Mouse (Mus musculus) embryonic facial prominence, embryonic 13.5 days (tissue): ENCODE results near the gene Apom. TPM values are rescaled to one million over a fixed set of nuclear protein-coding genes. Genes with fewer than 3 reads are reported as not detected.

Experiments used
- ATAC-seq: fragments of 200-750 bp; cut with Nextera tagmentation; 2 replicates; pipeline ENCODE4 v1.8.0; 2017; ENCODE audit warnings: low read depth; ENCODE audit not compliant: insufficient number of reproducible peaks, insufficient read depth, low FRiP score, low TSS enrichment
- H3K27ac ChIP-seq: fragments of 300-500 bp; sonication (generic); 2 replicates; pipeline ENCODE4 v1.5.1; 2015; ENCODE audit warnings: moderate library complexity, mild to moderate bottlenecking, inconsistent platforms
- H3K27me3 ChIP-seq: fragments of 300-500 bp; sonication (generic); 2 replicates; pipeline ENCODE4 v1.6.1; 2015; ENCODE audit warnings: mild to moderate bottlenecking, inconsistent platforms
- H3K36me3 ChIP-seq: fragments of 300-500 bp; sonication (generic); 2 replicates; pipeline ENCODE4 v1.6.1; 2015; ENCODE audit warnings: mild to moderate bottlenecking, inconsistent platforms
- H3K4me1 ChIP-seq: fragments of 300-500 bp; sonication (generic); 2 replicates; pipeline ENCODE4 v1.6.1; 2015; ENCODE audit warnings: inconsistent platforms
- H3K4me2 ChIP-seq: fragments of 300-500 bp; sonication (generic); 2 replicates; pipeline ENCODE4 v1.6.1; 2015; ENCODE audit warnings: moderate library complexity, mild to moderate bottlenecking, inconsistent platforms
- H3K4me3 ChIP-seq: fragments of 300-500 bp; sonication (generic); 2 replicates; pipeline ENCODE4 v1.5.1; 2015; ENCODE audit warnings: mild to moderate bottlenecking, inconsistent platforms
- H3K9ac ChIP-seq: fragments of 300-500 bp; sonication (generic); 2 replicates; pipeline ENCODE4 v1.6.1; 2015; ENCODE audit warnings: mild to moderate bottlenecking, inconsistent platforms
- H3K9me3 ChIP-seq: fragments of 300-500 bp; sonication (generic); 2 replicates; pipeline ENCODE4 v1.6.1; 2016; ENCODE audit warnings: inconsistent platforms
- WGBS: fragments of 180-500 bp; shearing (Covaris S2); methylation state at CpG from one replicate; pipeline ENCODE4 v1.1.7; 2015; ENCODE audit warnings: mixed read lengths; 5-methylcytosine and 5-hydroxymethylcytosine counted together
- polyA plus RNA-seq: library from polyadenylated mRNA; unstranded; fragments of >200 nt; fragmentation: Nextera tagmentation; extraction: Ambion mirVana; gene quantifications from 2 replicates; pipeline ENCODE4 v1.2.1, GENCODE M21; 2015

Apom gene
- polyA plus RNA-seq, 1 experiment from 2014 or later = 0.28 TPM

DNA sequence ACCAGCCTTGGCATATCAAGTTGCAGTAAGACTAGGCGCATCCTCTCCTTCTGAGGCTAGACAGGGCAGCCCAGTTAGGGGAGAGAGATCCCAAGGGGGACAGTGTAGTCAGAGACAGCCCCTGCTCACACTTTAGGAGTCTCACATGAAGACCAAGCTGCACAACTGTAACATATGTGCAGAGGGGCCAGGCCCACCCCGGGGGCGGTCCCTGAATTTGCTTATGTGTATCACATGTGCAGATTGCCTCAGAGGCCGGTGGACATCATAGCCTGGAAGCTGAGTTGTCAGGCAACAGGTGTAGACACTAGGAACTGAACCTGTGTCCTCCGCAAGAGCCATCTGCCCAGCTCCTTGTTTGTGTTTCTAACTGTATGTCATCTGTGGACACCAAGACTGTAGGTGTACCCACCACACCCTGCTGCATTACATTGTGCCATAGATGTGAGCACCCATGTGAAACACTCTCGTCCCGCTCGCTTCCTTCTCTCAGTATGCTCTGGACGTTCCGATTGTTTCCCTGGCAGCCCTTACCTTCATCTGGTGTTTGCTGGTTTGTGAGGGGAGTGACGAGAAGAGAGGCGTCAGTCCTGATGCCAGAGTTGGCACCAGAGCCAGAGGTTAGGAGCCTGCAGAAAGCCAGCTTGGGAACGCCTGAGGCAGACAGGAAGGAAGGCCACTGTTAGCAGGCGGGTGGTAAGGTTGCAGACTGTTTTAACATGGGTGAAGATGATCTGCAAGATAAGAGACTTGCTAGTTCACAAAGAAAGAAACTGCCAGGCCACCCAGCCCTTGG is 39.2 kb downstream of the Apom start:
- no peak overlapping the region for H3K4me2 ChIP-seq
- 0 out of 2 replicates have a peak overlapping the region, but pooled peaks have one; percentile 54 for H3K9ac ChIP-seq
- peaks cover 60% of the 10 kb centered on the region for H3K36me3 ChIP-seq
- no peak for ATAC-seq
- H3K27ac ChIP-seq = no peak overlapping the region
- H3K27me3 ChIP-seq = no peaks in the 10 kb centered on the region
- 85% methylated on average over 14 of the region's 14 CpGs for WGBS
- no peak overlapping the region for H3K4me3 ChIP-seq
- H3K9me3 ChIP-seq = no peaks in the 10 kb centered on the region
- H3K4me1 ChIP-seq = peaks cover 10% of the 10 kb centered on the region

GRCm38 (mm10) chr17:35090166-35090932 is 41.5 kb downstream of the Apom start:
- H3K9ac ChIP-seq = peak overlapping the region; percentile 91
- no peaks in the 10 kb centered on the region for H3K9me3 ChIP-seq
- no peaks in the 10 kb centered on the region for H3K27me3 ChIP-seq
- H3K4me1 ChIP-seq = peaks cover 10% of the 10 kb centered on the region
- peak overlapping the region; percentile 94 for H3K27ac ChIP-seq
- peak overlapping the region; percentile 66 for H3K4me3 ChIP-seq
- 68% methylated on average over 8 of the region's 8 CpGs for WGBS
- ATAC-seq = no peak
- peaks cover 38% of the 10 kb centered on the region for H3K36me3 ChIP-seq
- H3K4me2 ChIP-seq = peak overlapping the region; percentile 69

GRCm38 (mm10) chr17:35088825-35089644 is 42.8 kb downstream of the Apom start, which contains the start of gene Abhd16a:
TSS of gene Abhd16a (plus strand) at chr17:35089263.
- H3K27me3 ChIP-seq = no peaks in the 10 kb centered on the region
- H3K27ac ChIP-seq = peak within 1 kb of the TSS; percentile 94
- peak within 1 kb of the TSS; percentile 66 for H3K4me3 ChIP-seq
- H3K4me1 ChIP-seq = peaks cover 10% of the 10 kb centered on the region
- ATAC-seq = peak; percentile 95
- no peaks in the 10 kb centered on the region for H3K9me3 ChIP-seq
- H3K4me2 ChIP-seq = peak within 1 kb of the TSS; percentile 69
- peaks cover 25% of the 10 kb centered on the region for H3K36me3 ChIP-seq
- WGBS = 3% methylated on average over 67 of the region's 67 CpGs
- peak within 1 kb of the TSS; percentile 91 for H3K9ac ChIP-seq

GRCm38 (mm10) chr17:35088151-35088550 is 43.7 kb downstream of the Apom start:
- Histone ChIP-seq H3K9ac (no peak overlapping the region), H3K27me3 (no peaks in the 10 kb centered on the region), H3K36me3 (peaks cover 17% of the 10 kb centered on the region), H3K4me2 (no peak overlapping the region), H3K9me3 (no peaks in the 10 kb centered on the region), H3K4me3 (no peak overlapping the region), H3K27ac (no peak overlapping the region), H3K4me1 (peaks cover 10% of the 10 kb centered on the region)
- 45% methylated on average over 2 of the region's 2 CpGs for WGBS
- no peak for ATAC-seq

GRCm38 (mm10) chr17:35085208-35085865 is 46.5 kb downstream of the Apom start, which contains the start of gene Ly6g6f:
TSS of gene Ly6g6f (minus strand) at chr17:35085610.
- Histone ChIP-seq H3K4me3 (no peak within 1 kb of the TSS), H3K9me3 (no peaks in the 10 kb centered on the region), H3K4me1 (peaks cover 6% of the 10 kb centered on the region), H3K9ac (no peak within 1 kb of the TSS), H3K27ac (no peak within 1 kb of the TSS), H3K27me3 (no peaks in the 10 kb centered on the region), H3K4me2 (no peak within 1 kb of the TSS), H3K36me3 (no peaks in the 10 kb centered on the region)
- 83% methylated on average over 7 of the region's 7 CpGs for WGBS
- ATAC-seq = no peak

DNA sequence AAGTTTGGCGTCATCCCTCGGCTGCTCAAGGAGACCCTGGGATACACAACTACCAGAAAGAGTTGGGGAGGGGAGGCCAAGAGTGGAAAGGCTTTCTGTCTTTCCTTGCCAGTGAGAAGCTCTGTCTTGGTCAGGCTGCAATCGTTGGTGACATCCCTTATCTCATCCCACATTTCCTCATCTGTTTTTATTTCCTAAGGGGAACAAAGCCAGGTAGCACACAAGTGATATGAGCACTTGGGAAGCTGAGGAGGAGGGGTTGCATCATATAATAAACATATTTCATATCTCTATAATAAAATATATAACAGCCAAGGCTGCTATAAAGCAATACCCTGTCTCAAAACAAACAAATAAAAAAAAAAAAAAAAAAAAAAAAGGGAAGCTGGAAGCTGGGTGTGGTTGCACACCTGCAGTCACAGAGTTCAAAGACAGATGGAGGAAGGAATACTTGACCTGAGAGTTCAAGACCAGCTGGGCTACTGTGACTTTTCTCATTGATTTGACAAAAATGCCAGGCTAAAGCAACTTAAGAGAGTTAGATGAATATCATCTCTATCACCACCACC is 47.8 kb downstream of the Apom start:
- Histone ChIP-seq H3K27me3 (peaks cover 4% of the 10 kb centered on the region; the same call in 1 of the 2 replicates), H3K27ac (no peak overlapping the region), H3K9ac (no peak overlapping the region), H3K4me3 (no peak overlapping the region), H3K36me3 (no peaks in the 10 kb centered on the region), H3K9me3 (no peaks in the 10 kb centered on the region), H3K4me1 (no peaks in the 10 kb centered on the region), H3K4me2 (no peak overlapping the region)
- WGBS = 84% methylated on average over 3 of the region's 3 CpGs
- ATAC-seq = no peak

DNA sequence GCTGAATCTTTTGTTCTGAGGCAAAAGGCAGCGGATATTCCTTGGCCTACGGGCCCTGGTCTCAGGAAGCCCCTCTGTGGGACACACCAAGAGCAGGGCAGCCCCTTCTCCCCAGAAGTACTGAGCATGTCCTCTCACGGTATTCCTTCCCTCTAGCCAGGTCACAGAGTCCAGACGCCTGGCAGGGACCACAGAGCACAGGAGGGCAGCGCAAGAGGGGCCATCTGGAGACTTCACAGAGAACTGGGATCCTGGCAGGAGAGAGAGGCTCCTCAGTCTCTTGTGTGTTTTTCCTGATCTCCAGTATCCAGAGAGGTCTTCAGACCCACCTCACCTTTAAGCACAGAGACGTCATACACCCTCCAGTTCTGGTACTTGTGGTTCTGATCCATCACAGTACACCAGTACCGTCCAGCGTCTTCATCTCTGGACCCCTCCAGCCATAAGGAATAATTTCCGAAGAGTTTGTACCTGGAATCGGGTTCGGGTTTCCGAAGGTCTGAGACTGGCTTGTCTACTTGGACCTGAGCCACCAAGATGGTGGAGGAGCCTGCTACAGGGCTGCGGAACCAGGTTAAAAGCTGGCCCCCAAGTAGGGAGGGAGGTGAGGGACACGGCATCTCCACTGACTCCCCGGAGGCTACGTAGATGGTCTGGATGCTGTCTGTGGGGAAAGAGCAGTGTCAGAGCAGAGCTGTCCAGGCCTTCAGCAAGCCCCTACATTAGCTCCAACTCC is 48.8 kb downstream of the Apom start:
- Histone ChIP-seq H3K9me3 (no peaks in the 10 kb centered on the region), H3K4me1 (peaks cover 4% of the 10 kb centered on the region), H3K36me3 (no peaks in the 10 kb centered on the region), H3K27me3 (peaks cover 11% of the 10 kb centered on the region), H3K4me2 (no peak overlapping the region), H3K9ac (0 out of 2 replicates have a peak overlapping the region, but pooled peaks have one; percentile 11), H3K4me3 (no peak overlapping the region), H3K27ac (no peak overlapping the region)
- WGBS = 81% methylated on average over 16 of the region's 16 CpGs
- no peak for ATAC-seq

GRCm38 (mm10) chr17:35080710-35081109 is 51.1 kb downstream of the Apom start:
- H3K4me1 ChIP-seq = peaks cover 26% of the 10 kb centered on the region
- H3K27me3 ChIP-seq = peaks cover 16% of the 10 kb centered on the region
- H3K9me3 ChIP-seq = no peaks in the 10 kb centered on the region

DNA sequence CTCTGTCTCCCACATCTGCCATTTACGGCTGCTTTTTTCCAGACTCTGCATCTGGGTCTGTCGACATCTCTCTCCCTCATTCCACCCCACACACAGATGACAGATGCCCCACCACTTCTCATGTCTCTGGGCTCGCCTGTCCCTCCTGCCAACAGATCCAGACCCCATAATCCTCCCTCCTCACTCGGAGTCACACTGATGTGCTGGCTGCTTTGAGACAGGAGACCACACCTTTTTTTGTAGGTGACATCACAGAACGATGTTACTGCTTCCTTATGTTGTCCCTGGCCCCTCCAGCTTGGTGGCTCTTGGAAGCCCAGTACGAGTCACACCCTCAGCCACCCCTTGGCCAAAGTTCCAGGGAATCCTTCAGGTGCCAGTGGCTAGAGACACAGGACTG is 51.6 kb downstream of the Apom start:
- Histone ChIP-seq H3K4me1 (peaks cover 26% of the 10 kb centered on the region), H3K4me2 (no peak overlapping the region), H3K27me3 (peaks cover 16% of the 10 kb centered on the region), H3K36me3 (no peaks in the 10 kb centered on the region), H3K9ac (no peak overlapping the region), H3K9me3 (no peaks in the 10 kb centered on the region), H3K4me3 (no peak overlapping the region), H3K27ac (no peak overlapping the region)
- 46% methylated on average over 6 of the region's 6 CpGs for WGBS
- no peak for ATAC-seq

More at GRCm38 (mm10) chr17:35080710-35081109, 51.1 kb downstream of the Apom start:
- 65% methylated on average over 4 of the region's 4 CpGs for WGBS
- H3K27ac ChIP-seq = no peak overlapping the region
- no peak overlapping the region for H3K4me3 ChIP-seq
- H3K4me2 ChIP-seq = no peak overlapping the region
- ATAC-seq = no peak
- H3K9ac ChIP-seq = no peak overlapping the region
- H3K36me3 ChIP-seq = no peaks in the 10 kb centered on the region

GRCm38 (mm10) chr17:35079778-35080177 is 52.1 kb downstream of the Apom start:
- no peaks in the 10 kb centered on the region for H3K36me3 ChIP-seq
- H3K4me1 ChIP-seq = peaks cover 26% of the 10 kb centered on the region
- 70% methylated on average over 9 of the region's 9 CpGs for WGBS
- H3K4me3 ChIP-seq = no peak overlapping the region
- H3K27ac ChIP-seq = no peak overlapping the region
- H3K9ac ChIP-seq = no peak overlapping the region
- ATAC-seq = no peak
- H3K9me3 ChIP-seq = no peaks in the 10 kb centered on the region
- H3K27me3 ChIP-seq = peaks cover 16% of the 10 kb centered on the region
- no peak overlapping the region for H3K4me2 ChIP-seq
